Mouse (Mus musculus): Measurements from ENCODE around the gene Fnbp1l. TPM values are rescaled to one million over a fixed set of nuclear protein-coding genes. Genes with fewer than 3 reads are reported as not detected.

The Fnbp1l gene
- total and polyA plus RNA-seq, 3 experiments = 1.5 to 2.0 (median 2.0) TPM

GRCm38 (mm10) chr3:122639197-122639475, 19.6 kb upstream of the Fnbp1l start:
- no peak overlapping the region for H3K27ac ChIP-seq (ENCODE audit: insufficient read depth, low read depth)
- no peak overlapping the region for H3K4me2 ChIP-seq (ENCODE audit: insufficient read depth, low read depth, poor library complexity, severe bottlenecking)
- in situ Hi-C loops (cut with MboI; ENCODE audit: low pct_ligation_motif_present, low pct_unique_long_range_greater_than_20kb, low sequenced_read_pairs) = loop anchor here (25.0 kb wide), 3 partner anchors 273 to 752 kb away; partner anchors contain the start of genes 1810037I17Rik and Gm10959
- H3K27me3 ChIP-seq (replicated peaks) = no peaks in the 10 kb centered on the region
- no peaks in the 10 kb centered on the region for H3K79me2 ChIP-seq (replicated peaks; ENCODE audit: control insufficient read depth, extremely low read depth, insufficient read depth, poor library complexity, severe bottlenecking)
- TF ChIP-seq SMC3 (IDR thresholded peaks at IDR 0.05; ENCODE audit: low read depth, low read length) (no peak), USF1 (IDR thresholded peaks at IDR 0.05; ENCODE audit: low read depth, low read length) (no peak), POLR2A (IDR thresholded peaks at IDR 0.05; ENCODE audit: low read depth, low read length) (no peak), NELFE (IDR thresholded peaks at IDR 0.05; ENCODE audit: low read depth, low read length) (no peak), RCOR1 (conservative IDR thresholded peaks at IDR 0.05; ENCODE audit: low read depth, low read length) (no peak), IRF4 (IDR thresholded peaks at IDR 0.05; ENCODE audit: low read depth, low read length) (no peak), POLR2AphosphoS2 (IDR thresholded peaks at IDR 0.05; ENCODE audit: low read depth, low read length) (no peak), UBTF (IDR thresholded peaks at IDR 0.05; ENCODE audit: low read depth, low read length) (no peak), CHD1 (IDR thresholded peaks at IDR 0.05; ENCODE audit: low read depth, low read length) (no peak), ZMIZ1 (IDR thresholded peaks at IDR 0.05; ENCODE audit: low read depth, low read length) (no peak)
- peaks cover 5% of the 10 kb centered on the region for H3K9me3 ChIP-seq (replicated peaks; ENCODE audit: low read length)
- no peak for DNase-seq (ENCODE audit: extremely low read depth)
- H3K4me1 ChIP-seq (ENCODE audit: control insufficient read depth in 1 of 2, insufficient read depth in 2 of 2) = peaks cover 3 to 8% of the 10 kb centered on the region in 2 experiments
- dilution Hi-C loops (cut with MboI; ENCODE audit: extremely low pct_ligation_motif_present, extremely low pct_unique_long_range_greater_than_20kb, low sequenced_read_pairs) = no loop called here
- H3K4me3 ChIP-seq (replicated peaks in 1 of 3; ENCODE audit: low read depth in 2 of 3, low read length in 2 of 3, poor library complexity in 1 of 3) = no peak overlapping the region
- no peak overlapping the region for H3K9ac ChIP-seq (ENCODE audit: insufficient read depth, low read depth)
- H3K36me3 ChIP-seq (replicated peaks in 1 of 2; ENCODE audit: control insufficient read depth in 1 of 2, insufficient read depth in 1 of 2, low read length in 1 of 2) = no peaks in the 10 kb centered on the region

GRCm38 (mm10) chr3:122638329-122639196, 19.0 kb upstream of the Fnbp1l start:
- Histone ChIP-seq H3K4me1 (ENCODE audit: control insufficient read depth in 1 of 2, insufficient read depth in 2 of 2) (peaks cover 3 to 8% of the 10 kb centered on the region in 2 experiments), H3K4me2 (ENCODE audit: insufficient read depth, low read depth, poor library complexity, severe bottlenecking) (peak overlapping the region; percentile 64), H3K27ac (ENCODE audit: insufficient read depth, low read depth) (no peak overlapping the region), H3K79me2 (replicated peaks; ENCODE audit: control insufficient read depth, extremely low read depth, insufficient read depth, poor library complexity, severe bottlenecking) (no peaks in the 10 kb centered on the region), H3K4me3 (replicated peaks in 1 of 3; ENCODE audit: low read depth in 2 of 3, low read length in 2 of 3, poor library complexity in 1 of 3) (no peak overlapping the region), H3K27me3 (replicated peaks) (no peaks in the 10 kb centered on the region), H3K36me3 (replicated peaks in 1 of 2; ENCODE audit: control insufficient read depth in 1 of 2, insufficient read depth in 1 of 2, low read length in 1 of 2) (no peaks in the 10 kb centered on the region), H3K9ac (ENCODE audit: insufficient read depth, low read depth) (no peak overlapping the region), H3K9me3 (replicated peaks; ENCODE audit: low read length) (peaks cover 5% of the 10 kb centered on the region)
- peak; percentile 98 for DNase-seq (ENCODE audit: extremely low read depth)
- in situ Hi-C loops (cut with MboI; ENCODE audit: low pct_ligation_motif_present, low pct_unique_long_range_greater_than_20kb, low sequenced_read_pairs) = loop anchor here (25.0 kb wide), 3 partner anchors 274 to 751 kb away; partner anchors contain the start of genes 1810037I17Rik and Gm10959
- dilution Hi-C loops (cut with MboI; ENCODE audit: extremely low pct_ligation_motif_present, extremely low pct_unique_long_range_greater_than_20kb, low sequenced_read_pairs) = no loop called here
- TF ChIP-seq HCFC1 (IDR thresholded peaks at IDR 0.05; ENCODE audit: low read depth, low read length) (peak; percentile 47), PAX5 (IDR thresholded peaks at IDR 0.05; ENCODE audit: low read length) (no peak), NELFE (IDR thresholded peaks at IDR 0.05; ENCODE audit: low read depth, low read length) (peak; percentile 96; the same call in 1 of the 2 replicates), USF1 (IDR thresholded peaks at IDR 0.05; ENCODE audit: low read depth, low read length) (no peak; the same call in 1 of the 2 replicates), RCOR1 (conservative IDR thresholded peaks at IDR 0.05; ENCODE audit: low read depth, low read length) (peak; percentile 69; the same call in 1 of the 2 replicates), USF2 (conservative IDR thresholded peaks at IDR 0.05; ENCODE audit: low read depth, low read length) (no peak; the same call in 1 of the 2 replicates), KAT2A (IDR thresholded peaks at IDR 0.05; ENCODE audit: insufficient replicate concordance, low read length) (no peak), ZKSCAN1 (IDR thresholded peaks at IDR 0.05; ENCODE audit: borderline replicate concordance, low read depth, low read length) (no peak), ELF1 (IDR thresholded peaks at IDR 0.05; ENCODE audit: low read depth, low read length) (peak; percentile 48; the same call in 1 of the 2 replicates), MAFK (IDR thresholded peaks at IDR 0.05; ENCODE audit: insufficient replicate concordance, low read length) (0 out of 2 replicates have a peak, but pooled peaks have one; percentile 32), ZC3H11A (IDR thresholded peaks at IDR 0.05; ENCODE audit: low read depth, low read length) (peak; percentile 99), BHLHE40 (IDR thresholded peaks at IDR 0.05; ENCODE audit: low read depth, low read length) (peak; percentile 32; the same call in 1 of the 2 replicates), RAD21 (IDR thresholded peaks at IDR 0.05; ENCODE audit: low read depth, low read length) (peak; percentile 99), SIN3A (IDR thresholded peaks at IDR 0.05; ENCODE audit: low read length) (peak; percentile 90), IRF4 (IDR thresholded peaks at IDR 0.05; ENCODE audit: low read depth, low read length) (peak; percentile 58), MYC (IDR thresholded peaks at IDR 0.05; ENCODE audit: low read depth, low read length) (peak; percentile 87), ETS1 (conservative IDR thresholded peaks at IDR 0.05; ENCODE audit: low read depth, low read length) (no peak), E2F4 (IDR thresholded peaks at IDR 0.05; ENCODE audit: insufficient replicate concordance, low read depth, low read length) (peak; percentile 55; the same call in 1 of the 2 replicates), POLR2A (IDR thresholded peaks at IDR 0.05; ENCODE audit: low read depth, low read length) (no peak), MAX (IDR thresholded peaks at IDR 0.05; ENCODE audit: low read length) (peak; percentile 96), POLR2AphosphoS2 (IDR thresholded peaks at IDR 0.05; ENCODE audit: low read depth, low read length) (no peak), SMC3 (IDR thresholded peaks at IDR 0.05; ENCODE audit: low read depth, low read length) (peak; percentile 100), TBP (conservative IDR thresholded peaks at IDR 0.05; ENCODE audit: low read depth, low read length) (no peak), NRF1 (IDR thresholded peaks at IDR 0.05; ENCODE audit: low read depth, low read length) (peak; percentile 56), CHD2 (IDR thresholded peaks at IDR 0.05; ENCODE audit: low read length) (no peak), UBTF (IDR thresholded peaks at IDR 0.05; ENCODE audit: low read depth, low read length) (no peak), CTCF (conservative IDR thresholded peaks at IDR 0.05 in 1 of 2, IDR thresholded peaks at IDR 0.05 in 1 of 2; ENCODE audit: low read depth in 2 of 2, low read length in 2 of 2) (peak; percentile 98 to 100)

All from CH12.LX (cell line).